13 mouse cellular contexts compared by ENCODE assay signal in genomic region chr13:63253147-63253546, GRCm38 (mm10).
DNase-seq lines count a peak whose midpoint lies in the region; ATAC-seq and TF ChIP-seq lines count a peak whose summit lies in the region.
"Had no signal": no experiment of that assay in that cellular context is flagged by ENCODE, and none has a peak within 500 bp of the region (broad histone marks: within the 10 kb centered on the region; RNA-seq: fewer than 3 reads in every experiment).

No protein-coding gene starts in this region.

- DNase-seq in kidney, adult 2 months: peak; percentile 66
- no peak for DNase-seq in kidney, adult 8-10 months
- peak; percentile 87 for DNase-seq in 3T3-L1 (ENCODE audit: low read depth, low spot score)
- DNase-seq in MN1 (ENCODE audit: low spot score): peak; percentile 65
- no peak for DNase-seq in thymus, adult 2 months
- DNase-seq in gastrocnemius, postnatal 25 days: no peak
- DNase-seq: cerebellum, adult 18-20 months; midbrain, embryonic 14.5 days; right cerebral cortex, adult 18-20 months; thymus, postnatal 14 days had no signal

- peaks cover 63% of the 10 kb centered on the region for H3K4me1 ChIP-seq in kidney, adult 2 months (ENCODE audit: control insufficient read depth, insufficient read depth, low read length)
- peaks cover 81% of the 10 kb centered on the region for H3K4me1 ChIP-seq in heart, embryonic 16.5 days (ENCODE audit: control insufficient read depth, insufficient read depth, low read length)
- no peaks in the 10 kb centered on the region; the same call in 1 of the 2 replicates for H3K4me1 ChIP-seq in hindbrain, embryonic 16.5 days (ENCODE audit: control insufficient read depth, insufficient read depth, low read depth, low read length)
- peaks cover 31% of the 10 kb centered on the region for H3K4me1 ChIP-seq in thymus, adult 2 months (replicated peaks; ENCODE audit: control insufficient read depth, insufficient read depth, low read length)

- 16% methylated on average over 5 of the region's 5 CpGs for whole genome bisulfite sequencing in kidney, adult 2 months
- WGBS in heart, embryonic 16.5 days: 39% methylated on average over 5 of the region's 5 CpGs
- 82% methylated on average over 5 of the region's 5 CpGs for WGBS in hindbrain, embryonic 16.5 days
- 23% methylated on average over 5 of the region's 5 CpGs for WGBS in thymus, adult 2 months

- H3K27me3 ChIP-seq in kidney, adult 2 months (replicated peaks; ENCODE audit: control insufficient read depth, insufficient read depth, low read length): no peaks in the 10 kb centered on the region
- H3K27me3 ChIP-seq in heart, embryonic 16.5 days (ENCODE audit: control insufficient read depth, insufficient read depth, low read length): no peaks in the 10 kb centered on the region
- no peaks in the 10 kb centered on the region for H3K27me3 ChIP-seq in hindbrain, embryonic 16.5 days (replicated peaks; ENCODE audit: control insufficient read depth, insufficient read depth, low read length)
- no peaks in the 10 kb centered on the region for H3K27me3 ChIP-seq in thymus, adult 2 months (ENCODE audit: control insufficient read depth, insufficient read depth, low read length)

- TF ChIP-seq POLR2A in kidney, adult 2 months (IDR thresholded peaks at IDR 0.05; ENCODE audit: low read depth, low read length): no peak
- no peak for TF ChIP-seq POLR2A in thymus, adult 2 months (IDR thresholded peaks at IDR 0.05; ENCODE audit: control insufficient read depth, extremely low read depth, insufficient read depth, low read length, poor library complexity)

- peak overlapping the region; percentile 11; the same call in 1 of the 2 replicates for H3K4me2 ChIP-seq in heart, embryonic 16.5 days (ENCODE audit: low read depth, low read length)
- no peak overlapping the region for H3K4me2 ChIP-seq in hindbrain, embryonic 16.5 days (ENCODE audit: low read length)

- H3K27ac ChIP-seq in kidney, adult 2 months (ENCODE audit: insufficient read depth, low read depth, low read length): peak overlapping the region; percentile 75
- H3K27ac ChIP-seq in heart, embryonic 16.5 days (ENCODE audit: low read length): peak overlapping the region; percentile 66
- H3K27ac ChIP-seq in hindbrain, embryonic 16.5 days (ENCODE audit: low read depth, low read length): no peak overlapping the region
- no peak overlapping the region for H3K27ac ChIP-seq in thymus, adult 2 months (ENCODE audit: control insufficient read depth, insufficient read depth, low read length)
- H3K27ac ChIP-seq: forebrain, embryonic 10.5 days had no signal

- H3K9me3 ChIP-seq in heart, embryonic 16.5 days (replicated peaks; ENCODE audit: control insufficient read depth, low read length): no peaks in the 10 kb centered on the region
- no peaks in the 10 kb centered on the region for H3K9me3 ChIP-seq in hindbrain, embryonic 16.5 days (ENCODE audit: control insufficient read depth, low read length)
- H3K9me3 ChIP-seq: forebrain, embryonic 10.5 days had no signal

- no peak for ATAC-seq in heart, embryonic 16.5 days (replicated peaks; ENCODE audit: extremely low read depth, insufficient read depth, low FRiP score)
- no peak for ATAC-seq in hindbrain, embryonic 16.5 days

- no peaks in the 10 kb centered on the region; the same call in 1 of the 2 replicates for H3K36me3 ChIP-seq in kidney, adult 2 months (ENCODE audit: control insufficient read depth, insufficient read depth, low read length)
- H3K36me3 ChIP-seq in heart, embryonic 16.5 days (ENCODE audit: control insufficient read depth, insufficient read depth): 0 out of 2 replicates have a peak, but pooled peaks cover 6% of the 10 kb centered on the region
- no peaks in the 10 kb centered on the region; the same call in 1 of the 2 replicates for H3K36me3 ChIP-seq in hindbrain, embryonic 16.5 days (ENCODE audit: control insufficient read depth, insufficient read depth, low read length)
- H3K36me3 ChIP-seq in thymus, adult 2 months (ENCODE audit: control insufficient read depth, insufficient read depth, low read length): no peaks in the 10 kb centered on the region

- no peak overlapping the region; the same call in 1 of the 2 replicates for H3K9ac ChIP-seq in heart, embryonic 16.5 days (ENCODE audit: low read length)
- H3K9ac ChIP-seq in hindbrain, embryonic 16.5 days (ENCODE audit: low read depth, low read length): no peak overlapping the region

- no peak overlapping the region for H3K4me3 ChIP-seq in kidney, adult 2 months (ENCODE audit: insufficient read depth, low read depth, low read length)
- H3K4me3 ChIP-seq in heart, embryonic 16.5 days (ENCODE audit: low read length): no peak overlapping the region
- no peak overlapping the region for H3K4me3 ChIP-seq in hindbrain, embryonic 16.5 days (ENCODE audit: low read length)
- H3K4me3 ChIP-seq in thymus, adult 2 months (ENCODE audit: control insufficient read depth, insufficient read depth, low read length): no peak overlapping the region
- H3K4me3 ChIP-seq: forebrain, embryonic 10.5 days had no signal

- no peak for TF ChIP-seq CTCF in kidney, adult 2 months (conservative IDR thresholded peaks at IDR 0.05; ENCODE audit: insufficient read depth, insufficient read length, low read depth, low read length)
- TF ChIP-seq CTCF in thymus, adult 2 months (IDR thresholded peaks at IDR 0.05; ENCODE audit: borderline replicate concordance, control insufficient read depth, extremely low read depth, insufficient read depth, low read length, poor library complexity): no peak

Comparison
In these comparisons a context has a peak if more than half of its experiments do, and no peak if none do; other contexts are left out.
1. DNase-seq: peak in kidney, adult 2 months (single experiment), 3T3-L1 (single experiment) and MN1 (single experiment); none in kidney, adult 8-10 months (0 of 2), thymus, adult 2 months (single experiment) and gastrocnemius, postnatal 25 days (single experiment).
2. H3K27ac ChIP-seq: peak in kidney, adult 2 months (single experiment) and heart, embryonic 16.5 days (single experiment); none in hindbrain, embryonic 16.5 days (single experiment) and thymus, adult 2 months (single experiment).